Mouse (Mus musculus): Measurements from ENCODE around the gene Nudt4. TPM values are rescaled to one million over a fixed set of nuclear protein-coding genes. Genes with fewer than 3 reads are reported as not detected.

Nudt4 gene
- total and polyA plus RNA-seq, 3 experiments = 23.7 to 67.4 (median 39.2) TPM

DNA sequence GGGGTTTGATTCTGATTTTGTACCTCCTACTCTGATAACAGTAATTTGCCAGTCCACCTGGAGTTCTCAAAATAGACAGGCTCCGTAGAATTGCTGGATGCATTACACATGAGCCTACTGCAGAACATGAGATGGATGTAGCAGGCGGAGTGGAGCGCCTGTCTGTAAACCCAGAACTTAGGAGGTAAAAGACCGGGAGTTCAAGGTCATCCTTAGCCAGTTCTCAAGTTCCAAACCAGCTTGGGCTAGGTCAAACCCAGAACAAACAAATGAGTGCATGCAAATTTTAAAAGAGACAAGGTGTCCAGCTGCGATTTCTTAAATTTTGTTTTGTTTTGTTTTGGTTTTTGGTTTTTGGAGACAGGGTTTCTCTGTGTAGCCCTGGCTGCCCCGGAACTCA is 21.6 kb upstream of the Nudt4 start:
- H3K79me2 ChIP-seq (replicated peaks; ENCODE audit: control insufficient read depth, extremely low read depth, insufficient read depth, poor library complexity, severe bottlenecking) = no peaks in the 10 kb centered on the region
- no peak overlapping the region for H3K4me3 ChIP-seq (replicated peaks in 1 of 3; ENCODE audit: low read depth in 2 of 3, low read length in 2 of 3, poor library complexity in 1 of 3)
- TF ChIP-seq RAD21 (IDR thresholded peaks at IDR 0.05; ENCODE audit: low read depth, low read length) = no peak
- TF ChIP-seq HCFC1 (IDR thresholded peaks at IDR 0.05; ENCODE audit: low read depth, low read length) = no peak
- no peak for TF ChIP-seq CHD2 (IDR thresholded peaks at IDR 0.05; ENCODE audit: low read length)
- no peak for TF ChIP-seq BHLHE40 (IDR thresholded peaks at IDR 0.05; ENCODE audit: low read depth, low read length)
- TF ChIP-seq JUN (IDR thresholded peaks at IDR 0.05; ENCODE audit: insufficient read depth, low read depth, low read length) = no peak
- no peak for TF ChIP-seq IRF4 (IDR thresholded peaks at IDR 0.05; ENCODE audit: low read depth, low read length)
- no peak for TF ChIP-seq MAFK (IDR thresholded peaks at IDR 0.05; ENCODE audit: insufficient replicate concordance, low read length)
- TF ChIP-seq CHD1 (IDR thresholded peaks at IDR 0.05; ENCODE audit: low read depth, low read length) = no peak
- H3K4me1 ChIP-seq (ENCODE audit: control insufficient read depth in 1 of 2, insufficient read depth in 2 of 2) = no peaks in the 10 kb centered on the region; a peak in 1 of 4 replicates
- H3K9me3 ChIP-seq (replicated peaks; ENCODE audit: low read length) = peaks cover 3% of the 10 kb centered on the region
- H3K27ac ChIP-seq (ENCODE audit: insufficient read depth, low read depth) = no peak overlapping the region
- DNase-seq (ENCODE audit: extremely low read depth) = no peak
- no peaks in the 10 kb centered on the region for H3K36me3 ChIP-seq (replicated peaks in 1 of 2; ENCODE audit: control insufficient read depth in 1 of 2, insufficient read depth in 1 of 2, low read length in 1 of 2)
- no peak overlapping the region for H3K9ac ChIP-seq (ENCODE audit: insufficient read depth, low read depth)
- H3K4me2 ChIP-seq (ENCODE audit: insufficient read depth, low read depth, poor library complexity, severe bottlenecking) = no peak overlapping the region
- in situ Hi-C loops (cut with MboI; ENCODE audit: low pct_ligation_motif_present, low pct_unique_long_range_greater_than_20kb, low sequenced_read_pairs) (no loop called here), dilution Hi-C loops (cut with MboI; ENCODE audit: extremely low pct_ligation_motif_present, extremely low pct_unique_long_range_greater_than_20kb, low sequenced_read_pairs) (no loop called here)
- H3K27me3 ChIP-seq (replicated peaks) = no peaks in the 10 kb centered on the region

DNA sequence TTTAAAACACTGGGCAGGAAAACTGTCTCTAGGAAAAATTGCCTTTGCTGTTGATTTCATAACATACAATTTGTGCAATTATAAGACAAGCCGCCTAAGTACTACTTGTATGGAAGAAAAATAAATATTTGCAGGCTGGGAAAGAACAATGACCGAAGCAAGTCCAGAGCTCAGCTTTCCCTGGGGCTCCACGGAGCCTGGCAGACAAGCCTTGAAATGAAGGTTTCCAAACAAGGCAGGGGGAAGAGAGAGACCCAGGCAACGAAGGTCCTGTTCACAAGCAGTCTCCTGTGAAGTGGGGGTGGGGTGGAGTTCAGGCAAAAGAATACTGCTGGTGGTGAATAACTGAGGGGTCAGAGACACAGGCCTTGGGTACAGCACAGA is 13.6 kb upstream of the Nudt4 start:
- Histone ChIP-seq H3K79me2 (replicated peaks; ENCODE audit: control insufficient read depth, extremely low read depth, insufficient read depth, poor library complexity, severe bottlenecking) (no peaks in the 10 kb centered on the region), H3K4me2 (ENCODE audit: insufficient read depth, low read depth, poor library complexity, severe bottlenecking) (no peak overlapping the region), H3K4me3 (replicated peaks in 1 of 3; ENCODE audit: low read depth in 2 of 3, low read length in 2 of 3, poor library complexity in 1 of 3) (no peak overlapping the region), H3K4me1 (ENCODE audit: control insufficient read depth in 1 of 2, insufficient read depth in 2 of 2) (no peaks in the 10 kb centered on the region; a peak in 1 of 4 replicates), H3K27me3 (replicated peaks) (no peaks in the 10 kb centered on the region), H3K9me3 (replicated peaks; ENCODE audit: low read length) (no peaks in the 10 kb centered on the region), H3K27ac (ENCODE audit: insufficient read depth, low read depth) (no peak overlapping the region), H3K36me3 (replicated peaks in 1 of 2; ENCODE audit: control insufficient read depth in 1 of 2, insufficient read depth in 1 of 2, low read length in 1 of 2) (no peaks in the 10 kb centered on the region), H3K9ac (ENCODE audit: insufficient read depth, low read depth) (no peak overlapping the region)
- no peak for DNase-seq (ENCODE audit: extremely low read depth)
- dilution Hi-C loops (cut with MboI; ENCODE audit: extremely low pct_ligation_motif_present, extremely low pct_unique_long_range_greater_than_20kb, low sequenced_read_pairs) = no loop called here
- TF ChIP-seq TCF12 (IDR thresholded peaks at IDR 0.05; ENCODE audit: low read depth, low read length) (no peak), HCFC1 (IDR thresholded peaks at IDR 0.05; ENCODE audit: low read depth, low read length) (no peak), NRF1 (IDR thresholded peaks at IDR 0.05; ENCODE audit: low read depth, low read length) (no peak), E2F4 (IDR thresholded peaks at IDR 0.05; ENCODE audit: insufficient replicate concordance, low read depth, low read length) (no peak), POLR2AphosphoS2 (IDR thresholded peaks at IDR 0.05; ENCODE audit: low read depth, low read length) (no peak), UBTF (IDR thresholded peaks at IDR 0.05; ENCODE audit: low read depth, low read length) (no peak), CHD1 (IDR thresholded peaks at IDR 0.05; ENCODE audit: low read depth, low read length) (no peak), ZNF384 (IDR thresholded peaks at IDR 0.05; ENCODE audit: low read depth, low read length) (no peak), USF1 (IDR thresholded peaks at IDR 0.05; ENCODE audit: low read depth, low read length) (no peak), RCOR1 (conservative IDR thresholded peaks at IDR 0.05; ENCODE audit: low read depth, low read length) (no peak), CHD2 (IDR thresholded peaks at IDR 0.05; ENCODE audit: low read length) (no peak), MXI1 (IDR thresholded peaks at IDR 0.05; ENCODE audit: low read depth, low read length) (no peak), CTCF (conservative IDR thresholded peaks at IDR 0.05 in 1 of 2, IDR thresholded peaks at IDR 0.05 in 1 of 2; ENCODE audit: low read depth in 2 of 2, low read length in 2 of 2) (no peak), BHLHE40 (IDR thresholded peaks at IDR 0.05; ENCODE audit: low read depth, low read length) (no peak)
- in situ Hi-C loops (cut with MboI; ENCODE audit: low pct_ligation_motif_present, low pct_unique_long_range_greater_than_20kb, low sequenced_read_pairs) = no loop called here
